Mouse (Mus musculus) midbrain, embryonic 13.5 days (tissue): Measurements from ENCODE around the gene Myt1. TPM values are rescaled to one million over a fixed set of nuclear protein-coding genes. Genes with fewer than 3 reads are reported as not detected.
"Not testable (repeated sequence)": the region's sequence is repeated elsewhere in the genome, so short reads cannot be mapped to it uniquely, and the experiment has no call there.

Experiments used
- ATAC-seq: fragments of 200-750 bp; cut with Nextera tagmentation; 2 replicates; pipeline ENCODE4 v1.8.0; 2017; ENCODE audit warnings: mild to moderate bottlenecking, moderate TSS enrichment, moderate library complexity
- H3K27ac ChIP-seq: fragments of 300-500 bp; sonication (generic); 2 replicates; pipeline ENCODE4 v1.5.1; 2015; ENCODE audit warnings: inconsistent platforms, mild to moderate bottlenecking, moderate library complexity
- H3K27me3 ChIP-seq: fragments of 300-500 bp; sonication (generic); 2 replicates; pipeline ENCODE4 v1.6.1; 2015; ENCODE audit warnings: mild to moderate bottlenecking, inconsistent platforms
- H3K36me3 ChIP-seq: fragments of 300-500 bp; sonication (generic); 2 replicates; pipeline ENCODE4 v1.6.1; 2015; ENCODE audit warnings: mild to moderate bottlenecking, inconsistent platforms
- H3K4me1 ChIP-seq: fragments of 300-500 bp; sonication (generic); replicated peaks from 2 replicates; pipeline ENCODE4 v1.6.1; 2015; ENCODE audit warnings: inconsistent platforms
- H3K4me2 ChIP-seq: fragments of 300-500 bp; sonication (generic); replicated peaks from 2 replicates; pipeline ENCODE4 v1.6.1; 2015; ENCODE audit warnings: moderate library complexity, mild to moderate bottlenecking, inconsistent platforms
- H3K4me3 ChIP-seq: fragments of 300-500 bp; sonication (generic); replicated peaks from 2 replicates; pipeline ENCODE4 v1.5.1; 2015; ENCODE audit warnings: mild to moderate bottlenecking, inconsistent platforms
- H3K9ac ChIP-seq: fragments of 300-500 bp; sonication (generic); replicated peaks from 2 replicates; pipeline ENCODE4 v1.6.1; 2015; ENCODE audit warnings: mild to moderate bottlenecking, inconsistent platforms
- H3K9me3 ChIP-seq: fragments of 300-500 bp; sonication (generic); 2 replicates; pipeline ENCODE4 v1.6.1; 2016; ENCODE audit warnings: mild to moderate bottlenecking, inconsistent platforms
- WGBS: fragments of 180-500 bp; shearing (Covaris S2); methylation state at CpG from one replicate; pipeline ENCODE4 v1.1.7; 2015; 5-methylcytosine and 5-hydroxymethylcytosine counted together
- polyA plus RNA-seq: library from polyadenylated mRNA; unstranded; fragments of >200 nt; fragmentation: Nextera tagmentation; extraction: Ambion mirVana; gene quantifications from 2 replicates; pipeline ENCODE4 v1.2.1, GENCODE M21; 2015

Myt1 gene
- polyA plus RNA-seq, 1 experiment from 2014 or later, result 49.2 TPM

- Histone ChIP-seq H3K9ac (no peak overlapping the region), H3K4me3 (no peak overlapping the region), H3K4me1 (peaks cover 8% of the 10 kb centered on the region), H3K9me3 (no peaks in the 10 kb centered on the region), H3K4me2 (no peak overlapping the region), H3K27ac (no peak overlapping the region), H3K27me3 (no peaks in the 10 kb centered on the region), H3K36me3 (peaks cover 70% of the 10 kb centered on the region)
- WGBS, result 85% methylated on average over 6 of the region's 6 CpGs
- ATAC-seq, result no peak
Observed at GRCm38 (mm10) chr2:181789396-181789795, 26.3 kb downstream of the Myt1 start.

GRCm38 (mm10) chr2:181793186-181793585 is 30.1 kb downstream of the Myt1 start:
- ATAC-seq, H3K9ac ChIP-seq, H3K27ac ChIP-seq, H3K9me3 ChIP-seq, H3K27me3 ChIP-seq, H3K4me3 ChIP-seq, H3K4me2 ChIP-seq, H3K4me1 ChIP-seq: not testable (repeated sequence)
- peaks cover 89% of the 10 kb centered on the region for H3K36me3 ChIP-seq
- WGBS, result 85% methylated on average over 8 of the region's 8 CpGs

- H3K9ac ChIP-seq, result no peak overlapping the region
- H3K4me2 ChIP-seq, result no peak overlapping the region
- no peaks in the 10 kb centered on the region for H3K9me3 ChIP-seq
- H3K27me3 ChIP-seq, result no peaks in the 10 kb centered on the region
- H3K36me3 ChIP-seq, result peaks cover 88% of the 10 kb centered on the region
- H3K27ac ChIP-seq, result no peak overlapping the region
- WGBS, result 75% methylated on average over 3 of the region's 3 CpGs
- H3K4me3 ChIP-seq, result no peak overlapping the region
- ATAC-seq, result peak; percentile 30; the same call in 1 of the 2 replicates
- no peaks in the 10 kb centered on the region for H3K4me1 ChIP-seq
Observed at GRCm38 (mm10) chr2:181795641-181796130, 32.6 kb downstream of the Myt1 start.

GRCm38 (mm10) chr2:181797672-181798071 is 34.5 kb downstream of the Myt1 start:
- Histone ChIP-seq H3K36me3 (peaks cover 86% of the 10 kb centered on the region), H3K9me3 (no peaks in the 10 kb centered on the region), H3K27ac (no peak overlapping the region), H3K27me3 (no peaks in the 10 kb centered on the region), H3K9ac (no peak overlapping the region), H3K4me2 (no peak overlapping the region), H3K4me3 (no peak overlapping the region), H3K4me1 (no peaks in the 10 kb centered on the region)
- no peak for ATAC-seq
- 81% methylated on average over 8 of the region's 8 CpGs for WGBS

GRCm38 (mm10) chr2:181829032-181829650 is 66.0 kb downstream of the Myt1 start:
- Histone ChIP-seq H3K9ac (no peak overlapping the region), H3K4me2 (no peak overlapping the region), H3K36me3 (peaks cover 55% of the 10 kb centered on the region), H3K9me3 (no peaks in the 10 kb centered on the region), H3K4me1 (no peaks in the 10 kb centered on the region), H3K27me3 (no peaks in the 10 kb centered on the region), H3K27ac (no peak overlapping the region), H3K4me3 (no peak overlapping the region)
- WGBS, result 76% methylated on average over 2 of the region's 2 CpGs
- no peak for ATAC-seq

GRCm38 (mm10) chr2:181832745-181833144 is 69.6 kb downstream of the Myt1 start:
- no peak overlapping the region for H3K9ac ChIP-seq
- no peaks in the 10 kb centered on the region for H3K27me3 ChIP-seq
- peaks cover 5% of the 10 kb centered on the region for H3K4me1 ChIP-seq
- no peak overlapping the region for H3K27ac ChIP-seq
- no peaks in the 10 kb centered on the region for H3K9me3 ChIP-seq
- H3K4me2 ChIP-seq, result no peak overlapping the region
- peaks cover 24% of the 10 kb centered on the region for H3K36me3 ChIP-seq
- no peak overlapping the region for H3K4me3 ChIP-seq
- 66% methylated on average over 2 of the region's 2 CpGs for WGBS
- ATAC-seq, result no peak

- H3K27me3 ChIP-seq, result no peaks in the 10 kb centered on the region
- peaks cover 17% of the 10 kb centered on the region for H3K4me1 ChIP-seq
- H3K36me3 ChIP-seq, result peaks cover 8% of the 10 kb centered on the region
- peak within 1 kb of the TSS; percentile 78 for H3K4me2 ChIP-seq
- peak within 1 kb of the TSS; percentile 83 for H3K9ac ChIP-seq
- no peaks in the 10 kb centered on the region for H3K9me3 ChIP-seq
- H3K4me3 ChIP-seq, result peak within 1 kb of the TSS; percentile 69
- H3K27ac ChIP-seq, result peak within 1 kb of the TSS; percentile 85
- ATAC-seq, result peak; percentile 99
- 0% methylated on average over 35 of the region's 35 CpGs for WGBS
Observed at GRCm38 (mm10) chr2:181837372-181838292, 74.5 kb downstream of the Myt1 start, which contains the start of gene Pcmtd2. Pcmtd2 (plus strand) TSS chr2:181837854.

GRCm38 (mm10) chr2:181838293-181838680 is 75.2 kb downstream of the Myt1 start:
- H3K4me3 ChIP-seq, result peak overlapping the region; percentile 69
- peak overlapping the region; percentile 85 for H3K27ac ChIP-seq
- no peaks in the 10 kb centered on the region for H3K27me3 ChIP-seq
- H3K36me3 ChIP-seq, result peaks cover 9% of the 10 kb centered on the region
- ATAC-seq, result peak; percentile 47
- peak overlapping the region; percentile 78 for H3K4me2 ChIP-seq
- peak overlapping the region; percentile 83 for H3K9ac ChIP-seq
- H3K4me1 ChIP-seq, result peaks cover 17% of the 10 kb centered on the region
- 1% methylated on average over 3 of the region's 3 CpGs for WGBS
- no peaks in the 10 kb centered on the region for H3K9me3 ChIP-seq

GRCm38 (mm10) chr2:181845709-181846394 is 82.7 kb downstream of the Myt1 start:
- Histone ChIP-seq H3K4me2 (no peak overlapping the region), H3K27me3 (no peaks in the 10 kb centered on the region), H3K9ac (no peak overlapping the region), H3K4me1 (no peaks in the 10 kb centered on the region), H3K36me3 (peaks cover 48% of the 10 kb centered on the region), H3K27ac (no peak overlapping the region), H3K9me3 (no peaks in the 10 kb centered on the region), H3K4me3 (no peak overlapping the region)
- ATAC-seq, result no peak
- 87% methylated on average over 5 of the region's 5 CpGs for WGBS

GRCm38 (mm10) chr2:181863791-181864535 is 100.8 kb downstream of the Myt1 start, which contains the start of gene Polr3k:
Polr3k (plus strand) TSS chr2:181864337.
- Histone ChIP-seq H3K4me2 (peak within 1 kb of the TSS; percentile 84), H3K27ac (peak within 1 kb of the TSS; percentile 90), H3K27me3 (no peaks in the 10 kb centered on the region), H3K36me3 (peaks cover 11% of the 10 kb centered on the region), H3K4me1 (peaks cover 32% of the 10 kb centered on the region), H3K9me3 (no peaks in the 10 kb centered on the region), H3K9ac (peak within 1 kb of the TSS; percentile 89), H3K4me3 (peak within 1 kb of the TSS; percentile 85)
- ATAC-seq, result peak; percentile 100
- under 1% methylated on average over 35 of the region's 35 CpGs for WGBS

GRCm38 (mm10) chr2:181864536-181864860 is 101.4 kb downstream of the Myt1 start:
- peak; percentile 65 for ATAC-seq
- WGBS, result under 1% methylated on average over 22 of the region's 22 CpGs
- no peaks in the 10 kb centered on the region for H3K27me3 ChIP-seq
- peaks cover 17% of the 10 kb centered on the region for H3K36me3 ChIP-seq
- H3K9me3 ChIP-seq, result no peaks in the 10 kb centered on the region
- H3K9ac ChIP-seq, result peak overlapping the region; percentile 89
- H3K27ac ChIP-seq, result peak overlapping the region; percentile 90
- peaks cover 32% of the 10 kb centered on the region for H3K4me1 ChIP-seq
- H3K4me3 ChIP-seq, result peak overlapping the region; percentile 85
- H3K4me2 ChIP-seq, result peak overlapping the region; percentile 84
